Comparison of ENCODE assay signal across 9 mouse cellular contexts in genomic region chr11:69119446-69120155, GRCm38 (mm10). TPM values are rescaled to one million over a fixed set of nuclear protein-coding genes. Genes with fewer than 3 reads are reported as not detected.
DNase-seq lines count a peak whose midpoint lies in the region; ATAC-seq and TF ChIP-seq lines count a peak whose summit lies in the region.
"Had no signal": no experiment of that assay in that cellular context is flagged by ENCODE, and none has a peak within 500 bp of the region (broad histone marks: within the 10 kb centered on the region; RNA-seq: fewer than 3 reads in every experiment).

No protein-coding gene starts in this region.

- H3K4me2 ChIP-seq in liver, embryonic 11.5 days, result peak overlapping the region; percentile 99
- H3K4me2 ChIP-seq in forebrain, embryonic 11.5 days (ENCODE audit: low read depth, low read length, severe bottlenecking), result peak overlapping the region; percentile 96
- H3K4me2 ChIP-seq in intestine, postnatal 0 days (replicated peaks; ENCODE audit: low read depth), result peak overlapping the region; percentile 95; the same call in 1 of the 2 replicates
- H3K4me2 ChIP-seq in neural tube, embryonic 12.5 days (replicated peaks), result peak overlapping the region; percentile 97

- peaks cover 37% of the 10 kb centered on the region for H3K4me1 ChIP-seq in liver, embryonic 11.5 days (replicated peaks; ENCODE audit: control insufficient read depth, insufficient read depth, low read length)
- peaks cover 30% of the 10 kb centered on the region for H3K4me1 ChIP-seq in forebrain, embryonic 11.5 days (replicated peaks; ENCODE audit: control insufficient read depth, insufficient read depth, low read length)
- H3K4me1 ChIP-seq in intestine, postnatal 0 days (replicated peaks; ENCODE audit: control insufficient read depth, insufficient read depth, low read length), result 0 out of 2 replicates have a peak, but pooled peaks cover 12% of the 10 kb centered on the region
- H3K4me1 ChIP-seq in neural tube, embryonic 12.5 days, result peaks cover 36% of the 10 kb centered on the region

- no peaks in the 10 kb centered on the region for H3K9me3 ChIP-seq in liver, embryonic 11.5 days (ENCODE audit: control insufficient read depth, low read length)
- H3K9me3 ChIP-seq in forebrain, embryonic 11.5 days (ENCODE audit: control insufficient read depth, low read length), result no peaks in the 10 kb centered on the region
- H3K9me3 ChIP-seq in intestine, postnatal 0 days (ENCODE audit: control insufficient read depth), result no peaks in the 10 kb centered on the region
- H3K9me3 ChIP-seq in neural tube, embryonic 12.5 days, result no peaks in the 10 kb centered on the region

- ATAC-seq in liver, embryonic 11.5 days (replicated peaks; ENCODE audit: low FRiP score), result no peak
- ATAC-seq in forebrain, embryonic 11.5 days (replicated peaks; ENCODE audit: low FRiP score), result no peak
- no peak for ATAC-seq in intestine, postnatal 0 days
- ATAC-seq in neural tube, embryonic 12.5 days (ENCODE audit: low FRiP score, low read depth), result no peak

- WGBS in liver, embryonic 11.5 days, result 38% methylated on average over 14 of the region's 14 CpGs
- 27% methylated on average over 14 of the region's 14 CpGs for WGBS in forebrain, embryonic 11.5 days
- 69% methylated on average over 14 of the region's 14 CpGs for WGBS in intestine, postnatal 0 days
- WGBS in neural tube, embryonic 12.5 days, result 17% methylated on average over 14 of the region's 14 CpGs

- TF ChIP-seq CTCF in intestine, postnatal 0 days (IDR thresholded peaks at IDR 0.05; ENCODE audit: low read depth), result no peak

- no peaks in the 10 kb centered on the region for H3K36me3 ChIP-seq in liver, embryonic 11.5 days (ENCODE audit: control insufficient read depth, insufficient read depth, low read length)
- H3K36me3 ChIP-seq in forebrain, embryonic 11.5 days (ENCODE audit: control insufficient read depth, insufficient read depth, low read length), result no peaks in the 10 kb centered on the region; the same call in 1 of the 2 replicates
- H3K36me3 ChIP-seq in intestine, postnatal 0 days (ENCODE audit: control insufficient read depth, insufficient read depth), result no peaks in the 10 kb centered on the region
- no peaks in the 10 kb centered on the region for H3K36me3 ChIP-seq in neural tube, embryonic 12.5 days

- H3K9ac ChIP-seq in liver, embryonic 11.5 days (ENCODE audit: low read depth, low read length), result no peak overlapping the region
- H3K9ac ChIP-seq in forebrain, embryonic 11.5 days (ENCODE audit: low read length), result no peak overlapping the region; the same call in 1 of the 2 replicates
- H3K9ac ChIP-seq in intestine, postnatal 0 days (ENCODE audit: low read depth, low read length), result no peak overlapping the region
- no peak overlapping the region for H3K9ac ChIP-seq in neural tube, embryonic 12.5 days

- H3K27me3 ChIP-seq in liver, embryonic 11.5 days (replicated peaks; ENCODE audit: control insufficient read depth, insufficient read depth, low read length), result peaks cover 7% of the 10 kb centered on the region
- H3K27me3 ChIP-seq in forebrain, embryonic 11.5 days (ENCODE audit: control insufficient read depth, insufficient read depth, low read length), result peaks cover 13% of the 10 kb centered on the region
- H3K27me3 ChIP-seq in intestine, postnatal 0 days (replicated peaks; ENCODE audit: control insufficient read depth, insufficient read depth, low read length), result no peaks in the 10 kb centered on the region
- peaks cover 18% of the 10 kb centered on the region; the same call in 1 of the 2 replicates for H3K27me3 ChIP-seq in neural tube, embryonic 12.5 days (replicated peaks)

- H3K27ac ChIP-seq in liver, embryonic 11.5 days (ENCODE audit: low read depth, low read length), result no peak overlapping the region
- H3K27ac ChIP-seq in forebrain, embryonic 11.5 days (ENCODE audit: low read depth, low read length), result no peak overlapping the region
- H3K27ac ChIP-seq in intestine, postnatal 0 days (ENCODE audit: low read depth, low read length), result no peak overlapping the region
- no peak overlapping the region for H3K27ac ChIP-seq in neural tube, embryonic 12.5 days

- intact Hi-C loops in left cerebral cortex, postnatal 25 days (cut with DNase I), result loop anchor here (5.0 kb wide), 1 partner anchor 32 kb away; the partner anchor contains the start of gene Vamp2

- peak overlapping the region; percentile 80 for H3K4me3 ChIP-seq in liver, embryonic 11.5 days (ENCODE audit: low read depth, low read length)
- H3K4me3 ChIP-seq in forebrain, embryonic 11.5 days (ENCODE audit: low read depth, low read length), result peak overlapping the region; percentile 76
- no peak overlapping the region; the same call in 1 of the 2 replicates for H3K4me3 ChIP-seq in intestine, postnatal 0 days (ENCODE audit: low read depth, low read length)
- peak overlapping the region; percentile 31; the same call in 1 of the 2 replicates for H3K4me3 ChIP-seq in neural tube, embryonic 12.5 days

- no peak for DNase-seq in liver, embryonic 11.5 days (ENCODE audit: low spot score)
- no peak for DNase-seq in liver
- DNase-seq in forebrain, embryonic 11.5 days (ENCODE audit: low spot score), result no peak
- no peak for DNase-seq in spleen, adult 18-20 months
- DNase-seq in left cerebral cortex, postnatal 25 days (ENCODE audit: low spot score in 2 of 2), result no peak
- DNase-seq in lung, postnatal 14 days, result no peak

RNA-seq across cellular contexts. Expression of gene Hes7, which starts 0.6 kb away (rescaled TPM):
- 0.55 and 0.59 TPM in 2 replicates for polyA plus RNA-seq in liver, embryonic 11.5 days (2014; fragmentation: Nextera tagmentation; extraction: Ambion mirVana)
- 0.11 and 0.24 TPM in 2 replicates for polyA plus RNA-seq in forebrain, embryonic 11.5 days (2014; fragmentation: Nextera tagmentation; extraction: Ambion mirVana)
- polyA plus RNA-seq in intestine, postnatal 0 days (2015; fragmentation: Nextera tagmentation; extraction: Ambion mirVana), result 0.21 and 0.37 TPM in 2 replicates
- polyA plus RNA-seq in neural tube, embryonic 12.5 days (2016; fragmentation: Nextera tagmentation; extraction: Ambion mirVana), result 0.28 TPM in 2 replicates
- under 1 TPM; 0.39 to 0.48 TPM for total RNA-seq in left cerebral cortex, postnatal 25 days (2021)
- total RNA-seq: hematopoietic stem cell, adult 5-6 weeks had no signal

RNA-seq across cellular contexts. Expression of gene 9130213A22Rik, which starts 2.8 kb away (rescaled TPM):
- polyA plus RNA-seq in liver, embryonic 11.5 days (2014; fragmentation: Nextera tagmentation; extraction: Ambion mirVana), result 0.10 and 0.22 TPM in 2 replicates
- polyA plus RNA-seq in forebrain, embryonic 11.5 days (2014; fragmentation: Nextera tagmentation; extraction: Ambion mirVana), result 0.39 TPM in 1 of 2 replicates, not detected in the other
- polyA plus RNA-seq in intestine, postnatal 0 days (2015; fragmentation: Nextera tagmentation; extraction: Ambion mirVana), result 0.12 and 0.37 TPM in 2 replicates
- polyA plus RNA-seq in neural tube, embryonic 12.5 days (2016; fragmentation: Nextera tagmentation; extraction: Ambion mirVana), result not detected in 2 replicates
- total RNA-seq in left cerebral cortex, postnatal 25 days (2021), result 1 to 10 TPM in 1 of 2 experiments, under 1 TPM in 1; 0.44 to 1.1 TPM
- total RNA-seq: hematopoietic stem cell, adult 5-6 weeks had no signal

RNA-seq across cellular contexts. Expression of gene Aloxe3, which starts 6.1 kb away (rescaled TPM):
- 0.48 TPM in 1 of 2 replicates, not detected in the other for polyA plus RNA-seq in liver, embryonic 11.5 days (2014; fragmentation: Nextera tagmentation; extraction: Ambion mirVana)
- not detected in 2 replicates for polyA plus RNA-seq in forebrain, embryonic 11.5 days (2014; fragmentation: Nextera tagmentation; extraction: Ambion mirVana)
- polyA plus RNA-seq in intestine, postnatal 0 days (2015; fragmentation: Nextera tagmentation; extraction: Ambion mirVana), result 0.31 and 0.82 TPM in 2 replicates
- 0.65 TPM in 1 of 2 replicates, not detected in the other for polyA plus RNA-seq in neural tube, embryonic 12.5 days (2016; fragmentation: Nextera tagmentation; extraction: Ambion mirVana)
- total RNA-seq in left cerebral cortex, postnatal 25 days (2021), result 1 to 10 TPM; 3.1 to 6.4 TPM
- total RNA-seq: hematopoietic stem cell, adult 5-6 weeks had no signal

RNA-seq across cellular contexts. Expression of gene Per1, which starts 24.6 kb away (rescaled TPM):
- 6.2 and 6.6 TPM in 2 replicates for polyA plus RNA-seq in liver, embryonic 11.5 days (2014; fragmentation: Nextera tagmentation; extraction: Ambion mirVana)
- 8.2 and 10.0 TPM in 2 replicates for polyA plus RNA-seq in forebrain, embryonic 11.5 days (2014; fragmentation: Nextera tagmentation; extraction: Ambion mirVana)
- polyA plus RNA-seq in intestine, postnatal 0 days (2015; fragmentation: Nextera tagmentation; extraction: Ambion mirVana), result 7.2 and 11.3 TPM in 2 replicates
- 7.4 and 9.0 TPM in 2 replicates for polyA plus RNA-seq in neural tube, embryonic 12.5 days (2016; fragmentation: Nextera tagmentation; extraction: Ambion mirVana)
- total RNA-seq in left cerebral cortex, postnatal 25 days (2021), result 100 to 1,000 TPM in 1 of 2 experiments, 10 to 100 TPM in 1; 98.9 to 108 TPM

RNA-seq across cellular contexts. Expression of gene Vamp2, which starts 31.3 kb away (rescaled TPM):
- 47.2 and 56.0 TPM in 2 replicates for polyA plus RNA-seq in liver, embryonic 11.5 days (2014; fragmentation: Nextera tagmentation; extraction: Ambion mirVana)
- polyA plus RNA-seq in forebrain, embryonic 11.5 days (2014; fragmentation: Nextera tagmentation; extraction: Ambion mirVana), result 95.9 and 98.4 TPM in 2 replicates
- 45.3 and 50.3 TPM in 2 replicates for polyA plus RNA-seq in intestine, postnatal 0 days (2015; fragmentation: Nextera tagmentation; extraction: Ambion mirVana)
- polyA plus RNA-seq in neural tube, embryonic 12.5 days (2016; fragmentation: Nextera tagmentation; extraction: Ambion mirVana), result 149 and 174 TPM in 2 replicates
- 1,000 to 10,000 TPM; 1,099 to 1,151 TPM for total RNA-seq in left cerebral cortex, postnatal 25 days (2021)
